Mouse (Mus musculus) liver, embryonic 14.5 days (tissue): Measurements from ENCODE around the gene Ccdc85b.

Experiments used
- CTCF ChIP-seq: IDR thresholded peaks from 2 replicates; pipeline ENCODE4 v1.5.1; 2016; ENCODE audit warnings: antibody characterized with exemption, low read depth, control low read depth
- EP300 ChIP-seq: IDR thresholded peaks from 2 replicates; pipeline ENCODE4 v1.6.1; 2016; ENCODE audit warnings: antibody characterized with exemption, low read depth

DNA sequence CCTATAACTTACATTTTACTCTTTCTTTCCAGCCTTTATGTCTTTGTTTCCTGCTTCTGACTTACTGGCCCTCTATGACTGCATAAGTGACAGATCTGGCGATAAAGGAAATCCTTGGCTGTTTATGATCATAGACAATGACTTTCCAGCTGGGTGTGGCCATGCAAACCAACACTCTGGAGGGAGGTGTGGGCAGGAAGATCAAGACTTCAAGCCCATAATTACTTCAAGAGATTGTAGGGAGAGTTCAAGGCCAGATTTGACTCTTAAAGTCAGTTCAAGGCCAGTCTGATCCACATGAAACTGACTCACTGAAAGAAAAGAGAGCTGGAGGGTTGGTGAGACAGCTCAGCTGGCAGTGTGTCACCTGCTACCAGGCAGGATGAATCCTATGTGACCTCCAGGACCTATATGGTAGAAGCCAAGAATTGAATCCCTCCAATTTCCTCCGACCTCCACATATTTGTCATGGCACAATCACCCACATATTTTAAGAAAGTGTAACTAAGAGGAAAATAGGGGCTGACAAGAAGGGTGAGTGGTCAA, 42.7 kb upstream of the Ccdc85b start:
- TF ChIP-seq EP300 (no peak), CTCF (no peak)
